Mouse (Mus musculus) neural tube, embryonic 14.5 days (tissue): ENCODE data around the gene Prkn. TPM values are rescaled to one million over a fixed set of nuclear protein-coding genes. Genes with fewer than 3 reads are reported as not detected.

Source experiments
- ATAC-seq: fragments of 200-750 bp; cut with Nextera tagmentation; 2 replicates; pipeline ENCODE4 v1.8.0; 2017; ENCODE audit warnings: low read depth, mild to moderate bottlenecking, moderate TSS enrichment, moderate library complexity
- H3K27ac ChIP-seq: fragments of 300-500 bp; sonication (generic); 2 replicates; pipeline ENCODE4 v1.5.1; 2014; ENCODE audit warnings: low read depth, mild to moderate bottlenecking, control low read depth, low read length, moderate library complexity, mixed read lengths
- H3K27me3 ChIP-seq: fragments of 300-500 bp; sonication (generic); 2 replicates; pipeline ENCODE4 v1.6.1; 2014; ENCODE audit warnings: low read length; ENCODE audit not compliant: control insufficient read depth, insufficient read depth
- H3K36me3 ChIP-seq: fragments of 300-500 bp; sonication (generic); 2 replicates; pipeline ENCODE4 v1.6.1; 2014; ENCODE audit warnings: low read length, mixed read lengths; ENCODE audit not compliant: control insufficient read depth, insufficient read depth
- H3K4me1 ChIP-seq: fragments of 300-500 bp; sonication (generic); 2 replicates; pipeline ENCODE4 v1.6.1; 2014; ENCODE audit warnings: low read length; ENCODE audit not compliant: control insufficient read depth, insufficient read depth
- H3K4me2 ChIP-seq: fragments of 300-500 bp; sonication (generic); 2 replicates; pipeline ENCODE4 v1.6.1; 2014; ENCODE audit warnings: mild to moderate bottlenecking, low read depth, low read length, control low read depth
- H3K4me3 ChIP-seq: fragments of 300-500 bp; sonication (generic); 2 replicates; pipeline ENCODE4 v1.5.1; 2014; ENCODE audit warnings: low read depth, low read length, control low read depth, mixed read lengths
- H3K9ac ChIP-seq: fragments of 300-500 bp; sonication (generic); replicated peaks from 2 replicates; pipeline ENCODE4 v1.6.1; 2014; ENCODE audit warnings: low read depth, mild to moderate bottlenecking, control low read depth, low read length, mixed read lengths
- H3K9me3 ChIP-seq: fragments of 300-500 bp; sonication (generic); 2 replicates; pipeline ENCODE4 v1.6.1; 2016; ENCODE audit warnings: low read length; ENCODE audit not compliant: control insufficient read depth
- WGBS: fragments of 180-500 bp; shearing (Covaris S2); extraction: QIAGEN DNeasy Blood & Tissue Kit; methylation state at CpG from one replicate; pipeline ENCODE4 v1.1.7; 2014; 5-methylcytosine and 5-hydroxymethylcytosine counted together
- polyA plus RNA-seq: library from polyadenylated mRNA; unstranded; fragments of >200 nt; fragmentation: Nextera tagmentation; extraction: Ambion mirVana; gene quantifications from 2 replicates; pipeline ENCODE4 v1.2.1, GENCODE M21; 2014

The Prkn gene
- polyA plus RNA-seq, 1 experiment from 2014 or later = 7.3 TPM

DNA sequence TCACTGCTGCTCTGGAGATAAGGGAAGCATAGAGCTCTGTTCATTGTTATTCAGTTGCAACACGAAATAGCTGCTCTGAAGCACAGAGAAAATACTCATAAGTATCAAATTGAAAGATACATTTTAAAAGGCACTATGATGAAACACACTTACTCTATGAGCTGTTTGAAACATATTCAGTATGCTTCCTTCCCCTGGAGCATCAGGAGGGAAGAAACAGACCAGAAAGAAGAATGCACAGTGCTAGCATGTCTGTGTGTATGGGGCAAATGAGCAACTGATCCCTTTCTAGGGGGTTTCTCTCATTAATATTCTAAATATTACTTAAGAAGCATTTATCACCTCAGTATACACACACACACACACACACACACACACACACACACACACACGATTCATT is 107.4 kb downstream of the Prkn start:
- H3K9me3 ChIP-seq = no peaks in the 10 kb centered on the region
- H3K4me1 ChIP-seq = no peaks in the 10 kb centered on the region
- no peaks in the 10 kb centered on the region for H3K36me3 ChIP-seq
- ATAC-seq = no peak
- no peak overlapping the region for H3K9ac ChIP-seq
- no peak overlapping the region for H3K4me3 ChIP-seq
- H3K4me2 ChIP-seq = no peak overlapping the region
- WGBS = 85% methylated on average over 2 of the region's 2 CpGs
- H3K27ac ChIP-seq = no peak overlapping the region
- H3K27me3 ChIP-seq = no peaks in the 10 kb centered on the region

DNA sequence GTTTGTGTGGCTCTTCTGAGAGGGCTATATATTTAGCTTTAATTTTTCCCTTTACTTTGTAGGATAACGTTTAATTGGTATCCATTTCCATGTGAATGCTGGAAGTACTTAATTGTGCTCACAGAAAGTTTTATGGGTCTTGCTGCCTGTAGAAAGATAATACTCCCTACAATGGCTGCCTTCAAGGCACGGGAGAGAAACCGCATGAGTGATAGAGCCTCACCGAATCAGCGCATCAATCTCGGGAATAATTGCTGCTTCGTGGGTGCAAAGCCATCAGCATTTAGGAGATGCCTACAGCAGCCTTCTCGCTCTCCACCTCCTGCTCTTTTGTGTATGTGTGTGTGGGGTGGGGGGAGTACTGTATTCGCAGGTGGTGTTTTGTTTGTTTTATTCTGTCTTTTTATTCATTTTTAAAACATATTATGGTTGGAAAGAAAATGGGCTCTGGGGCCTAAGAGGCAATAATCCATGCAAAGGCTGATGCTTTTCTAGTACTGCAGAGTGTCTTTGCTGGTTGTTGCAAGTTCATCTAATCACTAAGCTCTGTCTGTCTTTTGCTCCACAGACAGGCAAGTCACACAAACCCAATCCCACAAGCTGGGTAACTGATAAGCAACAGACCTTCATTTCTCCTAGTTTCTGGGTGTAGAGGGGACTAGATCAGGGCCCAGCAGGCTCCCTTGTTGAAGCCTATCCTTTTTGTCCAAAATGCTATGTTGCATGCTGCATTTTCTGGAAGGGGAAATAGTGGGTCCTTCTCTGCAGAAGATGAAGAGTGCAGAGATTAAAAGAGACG is 119.1 kb downstream of the Prkn start:
- 17% methylated on average over 10 of the region's 10 CpGs for WGBS
- Histone ChIP-seq H3K4me3 (no peak overlapping the region), H3K27ac (no peak overlapping the region; the same call in 1 of the 2 replicates), H3K36me3 (no peaks in the 10 kb centered on the region), H3K9ac (no peak overlapping the region), H3K4me1 (peaks cover 3% of the 10 kb centered on the region; the same call in 1 of the 2 replicates), H3K4me2 (0 out of 2 replicates have a peak overlapping the region, but pooled peaks have one; percentile 12), H3K27me3 (no peaks in the 10 kb centered on the region), H3K9me3 (no peaks in the 10 kb centered on the region)
- ATAC-seq = 0 out of 2 replicates have a peak, but pooled peaks have one; percentile 21

DNA sequence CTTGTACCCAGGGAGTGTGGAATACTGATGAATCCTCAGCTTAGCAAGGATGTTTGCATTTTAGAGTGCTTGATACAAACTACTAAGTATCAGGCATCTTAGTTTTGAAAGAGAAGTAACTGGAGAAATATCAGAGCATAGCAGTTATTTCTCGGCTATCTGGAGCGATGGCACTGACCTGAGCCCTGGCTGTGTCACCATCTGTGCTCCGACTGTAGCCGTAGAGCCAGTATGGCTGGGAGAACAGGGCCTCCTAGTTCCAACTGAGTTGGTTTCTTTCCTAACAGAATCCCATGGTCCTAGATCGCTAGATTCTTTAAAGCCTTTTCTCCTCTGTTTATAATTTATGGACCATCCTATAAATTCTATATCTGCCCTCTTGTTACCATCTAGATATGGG is 122.0 kb downstream of the Prkn start:
- no peak overlapping the region for H3K4me3 ChIP-seq
- H3K27me3 ChIP-seq = no peaks in the 10 kb centered on the region
- no peaks in the 10 kb centered on the region for H3K36me3 ChIP-seq
- no peaks in the 10 kb centered on the region for H3K9me3 ChIP-seq
- H3K4me1 ChIP-seq = peaks cover 3% of the 10 kb centered on the region; the same call in 1 of the 2 replicates
- WGBS = 85% methylated on average over 5 of the region's 5 CpGs
- no peak overlapping the region for H3K9ac ChIP-seq
- no peak overlapping the region for H3K4me2 ChIP-seq
- H3K27ac ChIP-seq = no peak overlapping the region
- ATAC-seq = no peak

DNA sequence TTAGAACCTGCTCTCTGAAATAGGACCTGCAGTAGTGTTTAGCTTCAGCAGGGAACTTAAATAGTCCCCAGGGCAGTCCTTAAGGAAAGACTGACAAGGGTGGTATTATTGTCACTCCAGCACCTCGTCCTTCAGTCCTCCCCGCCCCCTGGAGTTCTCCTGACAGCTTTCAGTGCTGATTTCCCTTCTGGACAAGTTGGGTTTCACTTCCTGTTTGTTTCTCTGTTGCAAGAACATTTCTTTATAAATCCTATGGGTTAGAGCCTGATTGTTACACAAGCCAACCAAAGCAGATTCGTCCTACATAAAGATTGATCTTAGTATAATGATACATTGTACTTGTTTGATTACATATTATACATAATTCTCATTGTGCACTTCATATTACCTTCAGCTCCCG is 142.0 kb downstream of the Prkn start:
- no peak for ATAC-seq
- Histone ChIP-seq H3K27me3 (no peaks in the 10 kb centered on the region), H3K9ac (no peak overlapping the region), H3K9me3 (no peaks in the 10 kb centered on the region), H3K4me1 (no peaks in the 10 kb centered on the region), H3K27ac (no peak overlapping the region), H3K4me2 (no peak overlapping the region), H3K4me3 (no peak overlapping the region), H3K36me3 (no peaks in the 10 kb centered on the region)
- WGBS = 73% methylated on average over 4 of the region's 4 CpGs

DNA sequence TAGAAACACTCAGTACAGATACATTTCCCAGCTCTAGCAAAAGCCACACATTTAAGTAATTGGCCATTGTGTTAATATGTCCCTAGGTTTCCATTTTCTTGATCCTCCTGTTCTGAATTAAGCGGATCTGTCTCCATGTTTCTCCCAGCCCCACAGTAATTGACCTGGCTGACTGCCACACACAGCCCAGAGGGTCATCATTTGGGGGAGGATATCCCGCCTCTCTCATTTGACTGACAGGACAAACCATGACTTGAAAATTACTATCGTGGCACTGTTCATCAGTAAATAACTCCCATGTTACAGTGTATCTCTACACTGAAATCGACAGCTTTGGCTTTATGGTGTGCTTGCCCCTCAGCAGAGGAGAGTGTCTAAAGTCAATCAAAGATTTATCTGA is 146.9 kb downstream of the Prkn start:
- no peaks in the 10 kb centered on the region for H3K4me1 ChIP-seq
- 46% methylated on average over 4 of the region's 4 CpGs for WGBS

DNA sequence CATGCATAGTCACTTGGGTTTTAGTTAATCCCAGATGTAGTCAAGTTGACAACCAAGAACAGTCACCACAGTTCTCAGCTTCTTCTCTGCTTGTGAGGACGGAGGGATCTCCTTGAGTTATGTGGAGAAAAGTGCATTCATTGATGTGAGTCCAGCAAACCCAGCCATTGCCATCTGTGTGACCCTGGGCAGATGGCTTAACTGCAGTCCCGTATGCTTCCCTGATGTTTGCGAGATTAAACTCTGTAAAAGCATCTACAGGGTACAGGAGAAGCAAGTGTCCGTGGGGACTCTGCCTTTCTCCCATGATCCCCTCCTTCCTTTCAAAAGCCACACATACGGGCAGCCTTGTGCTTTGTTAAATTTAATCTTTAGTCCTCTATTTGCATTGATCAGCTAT is 157.1 kb downstream of the Prkn start:
- no peak overlapping the region for H3K27ac ChIP-seq
- ATAC-seq = no peak
- no peaks in the 10 kb centered on the region for H3K36me3 ChIP-seq
- no peak overlapping the region for H3K9ac ChIP-seq
- no peaks in the 10 kb centered on the region for H3K4me1 ChIP-seq
- 65% methylated on average over 5 of the region's 5 CpGs for WGBS
- no peak overlapping the region for H3K4me2 ChIP-seq
- H3K9me3 ChIP-seq = no peaks in the 10 kb centered on the region
- no peaks in the 10 kb centered on the region for H3K27me3 ChIP-seq
- no peak overlapping the region for H3K4me3 ChIP-seq

More for the DNA sequence above, 146.9 kb downstream of the Prkn start:
- Histone ChIP-seq H3K36me3 (no peaks in the 10 kb centered on the region), H3K27me3 (no peaks in the 10 kb centered on the region), H3K4me3 (no peak overlapping the region), H3K9me3 (no peaks in the 10 kb centered on the region), H3K4me2 (no peak overlapping the region), H3K27ac (no peak overlapping the region), H3K9ac (no peak overlapping the region)
- ATAC-seq = no peak; the same call in 1 of the 2 replicates

DNA sequence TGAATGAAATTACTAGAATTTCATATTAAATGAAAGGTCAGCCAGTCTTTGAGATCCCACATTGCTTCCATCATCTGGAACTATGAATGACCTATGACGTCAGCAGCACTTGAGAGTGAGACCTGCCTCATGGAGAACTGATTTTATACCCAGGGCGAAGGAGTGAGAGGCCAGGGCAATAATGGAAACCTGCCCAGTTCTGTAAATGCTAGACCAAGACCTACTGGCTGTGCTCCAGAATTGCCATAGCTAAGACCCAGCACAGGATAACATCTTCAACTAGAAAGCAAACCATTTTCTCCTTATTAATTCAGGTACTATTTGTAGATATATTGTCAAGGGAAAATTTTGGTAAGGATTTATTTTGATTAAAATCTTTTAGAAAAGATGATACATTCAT is 183.2 kb downstream of the Prkn start:
- 88% methylated on average over 2 of the region's 2 CpGs for WGBS
- Histone ChIP-seq H3K27me3 (no peaks in the 10 kb centered on the region), H3K36me3 (no peaks in the 10 kb centered on the region), H3K9me3 (no peaks in the 10 kb centered on the region), H3K27ac (no peak overlapping the region), H3K4me1 (no peaks in the 10 kb centered on the region), H3K9ac (no peak overlapping the region), H3K4me2 (no peak overlapping the region), H3K4me3 (no peak overlapping the region)
- ATAC-seq = no peak

DNA sequence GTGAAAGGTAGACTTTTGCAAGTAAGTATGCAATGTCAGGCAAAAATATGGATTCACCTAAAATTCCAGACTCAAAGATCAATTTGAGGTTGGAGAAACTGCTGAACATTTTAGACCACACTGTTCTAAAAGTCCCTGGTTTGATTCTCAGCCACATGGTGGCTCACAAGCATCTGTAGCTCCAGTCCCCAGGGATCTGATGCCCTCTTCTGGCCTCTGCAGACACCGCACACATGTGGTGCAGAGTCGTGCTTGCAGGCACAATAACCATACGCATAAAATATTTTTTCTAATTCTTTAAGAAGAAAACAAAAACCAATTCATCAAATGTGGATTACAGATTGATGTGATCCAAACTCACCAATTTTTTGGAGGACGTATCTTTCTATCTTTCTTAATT is 189.2 kb downstream of the Prkn start:
- Histone ChIP-seq H3K27me3 (no peaks in the 10 kb centered on the region), H3K27ac (no peak overlapping the region), H3K4me3 (no peak overlapping the region), H3K4me1 (no peaks in the 10 kb centered on the region), H3K9me3 (no peaks in the 10 kb centered on the region), H3K36me3 (no peaks in the 10 kb centered on the region), H3K9ac (no peak overlapping the region), H3K4me2 (no peak overlapping the region)
- 93% methylated on average over 4 of the region's 4 CpGs for WGBS
- ATAC-seq = no peak

DNA sequence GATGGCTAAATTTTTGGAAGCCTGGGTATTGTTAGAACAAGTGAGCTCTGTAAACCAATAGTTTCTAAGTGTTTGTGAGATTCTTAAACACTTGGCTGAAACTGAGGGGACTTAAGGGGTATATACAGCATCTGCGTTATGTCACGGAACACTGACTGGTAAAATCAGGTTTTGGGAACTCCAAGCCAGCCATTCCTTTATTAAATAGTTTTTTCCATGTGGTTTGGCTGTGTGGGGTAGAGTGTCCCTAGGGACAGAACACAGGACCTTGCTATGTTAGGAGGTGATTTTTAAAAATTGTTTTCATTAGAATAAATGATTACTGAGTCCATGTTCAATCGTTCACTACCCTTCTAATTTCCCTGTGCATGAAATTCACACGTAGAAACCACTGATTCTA is 190.8 kb downstream of the Prkn start:
- 85% methylated on average over 4 of the region's 4 CpGs for WGBS
- no peaks in the 10 kb centered on the region for H3K4me1 ChIP-seq
- ATAC-seq = no peak
- no peaks in the 10 kb centered on the region for H3K36me3 ChIP-seq
- no peaks in the 10 kb centered on the region for H3K27me3 ChIP-seq
- H3K27ac ChIP-seq = no peak overlapping the region
- H3K9me3 ChIP-seq = no peaks in the 10 kb centered on the region
- no peak overlapping the region for H3K9ac ChIP-seq
- H3K4me3 ChIP-seq = no peak overlapping the region
- H3K4me2 ChIP-seq = no peak overlapping the region
